Mouse (Mus musculus) midbrain, embryonic 14.5 days (tissue): ENCODE results near the gene Pkp2. TPM values are rescaled to one million over a fixed set of nuclear protein-coding genes. Genes with fewer than 3 reads are reported as not detected.
A peak's percentile ranks its signal among the peaks of the same experiment; 100 is the strongest.

ENCODE experiments used
- ATAC-seq: fragments of 200-750 bp; cut with Nextera tagmentation; 2 replicates; pipeline ENCODE4 v1.8.0; 2017; ENCODE audit warnings: moderate number of reproducible peaks, moderate library complexity; ENCODE audit not compliant: low FRiP score, low TSS enrichment
- DNase-seq: peaks from one replicate; pipeline ENCODE4 v3.0.0-alpha.2; 2015
- H3K27ac ChIP-seq: fragments of 300-500 bp; sonication (generic); replicated peaks from 2 replicates; pipeline ENCODE4 v1.5.1; 2014; ENCODE audit warnings: mild to moderate bottlenecking, low read depth, low read length, moderate library complexity
- H3K27me3 ChIP-seq: fragments of 300-500 bp; sonication (generic); 2 replicates; pipeline ENCODE4 v1.6.1; 2014; ENCODE audit warnings: low read length, control low read depth, mixed read lengths; ENCODE audit not compliant: control insufficient read depth, insufficient read depth
- H3K36me3 ChIP-seq: fragments of 300-500 bp; sonication (generic); 2 replicates; pipeline ENCODE4 v1.6.1; 2014; ENCODE audit warnings: low read length, control low read depth; ENCODE audit not compliant: control insufficient read depth, insufficient read depth
- H3K4me1 ChIP-seq: fragments of 300-500 bp; sonication (generic); 2 replicates; pipeline ENCODE4 v1.6.1; 2014; ENCODE audit warnings: mild to moderate bottlenecking, antibody characterized with exemption, low read length, control low read depth; ENCODE audit not compliant: control insufficient read depth, insufficient read depth
- H3K4me2 ChIP-seq: fragments of 300-500 bp; sonication (generic); 2 replicates; pipeline ENCODE4 v1.6.1; 2014; ENCODE audit warnings: mild to moderate bottlenecking, low read length, moderate library complexity
- H3K4me3 ChIP-seq: fragments of 300-500 bp; sonication (generic); replicated peaks from 2 replicates; pipeline ENCODE4 v1.5.1; 2014; ENCODE audit warnings: low read depth, low read length
- H3K9ac ChIP-seq: fragments of 300-500 bp; sonication (generic); replicated peaks from 2 replicates; pipeline ENCODE4 v1.6.1; 2014; ENCODE audit warnings: mild to moderate bottlenecking, low read length, moderate library complexity
- H3K9me3 ChIP-seq: fragments of 300-500 bp; sonication (generic); 2 replicates; pipeline ENCODE4 v1.6.1; 2016; ENCODE audit warnings: low read length, control low read depth, mixed read lengths; ENCODE audit not compliant: control insufficient read depth
- WGBS: fragments of 180-500 bp; shearing (Covaris S2); extraction: QIAGEN DNeasy Blood & Tissue Kit; methylation state at CpG from one replicate; pipeline ENCODE4 v1.1.7; 2014; 5-methylcytosine and 5-hydroxymethylcytosine counted together
- polyA plus RNA-seq: library from polyadenylated mRNA; unstranded; fragments of >200 nt; fragmentation: Nextera tagmentation; extraction: Ambion mirVana; gene quantifications from 2 replicates; pipeline ENCODE4 v1.2.1, GENCODE M21; 2014

The Pkp2 gene
- polyA plus RNA-seq, 1 experiment from 2014 or later: 1.3 TPM

GRCm38 (mm10) chr16:16250470-16250869, 37.4 kb downstream of the Pkp2 start:
- Histone ChIP-seq H3K9me3 (no peaks in the 10 kb centered on the region), H3K27ac (no peak overlapping the region), H3K4me1 (no peaks in the 10 kb centered on the region), H3K4me2 (no peak overlapping the region), H3K4me3 (no peak overlapping the region), H3K27me3 (no peaks in the 10 kb centered on the region), H3K36me3 (no peaks in the 10 kb centered on the region), H3K9ac (no peak overlapping the region)
- 78% methylated on average over 2 of the region's 2 CpGs for WGBS
- no peak for DNase-seq
- no peak for ATAC-seq

- no peaks in the 10 kb centered on the region for H3K36me3 ChIP-seq
- no peaks in the 10 kb centered on the region for H3K9me3 ChIP-seq
- ATAC-seq (no peak), DNase-seq (no peak)
- H3K27me3 ChIP-seq: no peaks in the 10 kb centered on the region
- H3K4me3 ChIP-seq: no peak overlapping the region
- H3K4me1 ChIP-seq: no peaks in the 10 kb centered on the region
- H3K9ac ChIP-seq: no peak overlapping the region
- 26% methylated on average over 4 of the region's 4 CpGs for WGBS
- H3K4me2 ChIP-seq: no peak overlapping the region
- H3K27ac ChIP-seq: no peak overlapping the region
Measured at GRCm38 (mm10) chr16:16253326-16254074, 40.4 kb downstream of the Pkp2 start.

- Histone ChIP-seq H3K9ac (no peak overlapping the region), H3K27ac (no peak overlapping the region), H3K4me3 (no peak overlapping the region), H3K4me1 (no peaks in the 10 kb centered on the region), H3K36me3 (no peaks in the 10 kb centered on the region), H3K9me3 (no peaks in the 10 kb centered on the region), H3K27me3 (no peaks in the 10 kb centered on the region), H3K4me2 (no peak overlapping the region)
- whole genome bisulfite sequencing: 77% methylated on average over 1 of the region's 1 CpGs
- ATAC-seq (no peak), DNase-seq (no peak)
Measured at GRCm38 (mm10) chr16:16255217-16255616, 42.1 kb downstream of the Pkp2 start.

GRCm38 (mm10) chr16:16255874-16256273, 42.8 kb downstream of the Pkp2 start:
- Histone ChIP-seq H3K27me3 (no peaks in the 10 kb centered on the region), H3K9ac (no peak overlapping the region), H3K4me2 (no peak overlapping the region), H3K4me3 (no peak overlapping the region), H3K4me1 (no peaks in the 10 kb centered on the region), H3K9me3 (no peaks in the 10 kb centered on the region), H3K36me3 (no peaks in the 10 kb centered on the region), H3K27ac (no peak overlapping the region)
- no peak for ATAC-seq
- DNase-seq: no peak
- 56% methylated on average over 7 of the region's 7 CpGs for WGBS

GRCm38 (mm10) chr16:16256672-16257071, 43.6 kb downstream of the Pkp2 start:
- Histone ChIP-seq H3K9ac (no peak overlapping the region), H3K27me3 (no peaks in the 10 kb centered on the region), H3K36me3 (no peaks in the 10 kb centered on the region), H3K27ac (no peak overlapping the region), H3K4me1 (no peaks in the 10 kb centered on the region), H3K4me2 (no peak overlapping the region), H3K9me3 (no peaks in the 10 kb centered on the region), H3K4me3 (no peak overlapping the region)
- WGBS: 63% methylated on average over 1 of the region's 1 CpGs
- no peak for DNase-seq
- ATAC-seq: no peak

- Histone ChIP-seq H3K36me3 (no peaks in the 10 kb centered on the region), H3K9me3 (no peaks in the 10 kb centered on the region), H3K4me3 (no peak overlapping the region), H3K9ac (no peak overlapping the region), H3K27ac (no peak overlapping the region), H3K4me1 (no peaks in the 10 kb centered on the region), H3K4me2 (no peak overlapping the region), H3K27me3 (no peaks in the 10 kb centered on the region)
- DNase-seq (no peak), ATAC-seq (no peak)
- 96% methylated on average over 5 of the region's 5 CpGs for WGBS
Measured at GRCm38 (mm10) chr16:16260882-16261281, 47.8 kb downstream of the Pkp2 start.

- no peaks in the 10 kb centered on the region for H3K4me1 ChIP-seq
- no peaks in the 10 kb centered on the region for H3K36me3 ChIP-seq
- no peak overlapping the region for H3K27ac ChIP-seq
- H3K9me3 ChIP-seq: no peaks in the 10 kb centered on the region
- WGBS: 95% methylated on average over 6 of the region's 6 CpGs
- H3K9ac ChIP-seq: no peak overlapping the region
- DNase-seq (no peak), ATAC-seq (no peak)
- no peak overlapping the region for H3K4me2 ChIP-seq
- H3K27me3 ChIP-seq: no peaks in the 10 kb centered on the region
- H3K4me3 ChIP-seq: no peak overlapping the region
Measured at GRCm38 (mm10) chr16:16261481-16261880, 48.4 kb downstream of the Pkp2 start.

- Histone ChIP-seq H3K27ac (no peak overlapping the region), H3K36me3 (no peaks in the 10 kb centered on the region), H3K27me3 (no peaks in the 10 kb centered on the region), H3K4me3 (no peak overlapping the region), H3K9ac (no peak overlapping the region), H3K4me2 (no peak overlapping the region), H3K9me3 (no peaks in the 10 kb centered on the region), H3K4me1 (no peaks in the 10 kb centered on the region)
- 94% methylated on average over 3 of the region's 3 CpGs for WGBS
- ATAC-seq (no peak), DNase-seq (no peak)
Measured at GRCm38 (mm10) chr16:16262436-16262835, 49.3 kb downstream of the Pkp2 start.

GRCm38 (mm10) chr16:16272978-16273377, 59.9 kb downstream of the Pkp2 start:
- Histone ChIP-seq H3K27ac (no peak overlapping the region), H3K4me1 (no peaks in the 10 kb centered on the region), H3K9me3 (no peaks in the 10 kb centered on the region), H3K27me3 (no peaks in the 10 kb centered on the region), H3K36me3 (no peaks in the 10 kb centered on the region), H3K4me3 (no peak overlapping the region), H3K4me2 (no peak overlapping the region), H3K9ac (no peak overlapping the region)
- WGBS: 35% methylated on average over 3 of the region's 3 CpGs
- DNase-seq (peak; percentile 17), ATAC-seq (no peak)
